Mouse (Mus musculus) liver, embryonic 13.5 days (tissue): ENCODE data around the gene Sar1b. TPM values are rescaled to one million over a fixed set of nuclear protein-coding genes. Genes with fewer than 3 reads are reported as not detected.
A peak's percentile ranks its signal among the peaks of the same experiment; 100 is the strongest.

ENCODE experiments used
- ATAC-seq: fragments of 200-750 bp; cut with Nextera tagmentation; 2 replicates; pipeline ENCODE4 v1.8.0; 2017; ENCODE audit warnings: low read depth, mild to moderate bottlenecking, moderate number of reproducible peaks, moderate library complexity
- DNase-seq: peaks from one replicate; pipeline ENCODE4 v3.0.0; 2022
- H3K27ac ChIP-seq: fragments of 300-500 bp; sonication (generic); 2 replicates; pipeline ENCODE4 v1.5.1; 2015; ENCODE audit warnings: moderate library complexity, mild to moderate bottlenecking, inconsistent platforms
- H3K27me3 ChIP-seq: fragments of 300-500 bp; sonication (generic); 2 replicates; pipeline ENCODE4 v1.6.1; 2015; ENCODE audit warnings: mild to moderate bottlenecking, inconsistent platforms
- H3K36me3 ChIP-seq: fragments of 300-500 bp; sonication (generic); 2 replicates; pipeline ENCODE4 v1.6.1; 2015; ENCODE audit warnings: mild to moderate bottlenecking, inconsistent platforms
- H3K4me1 ChIP-seq: fragments of 300-500 bp; sonication (generic); replicated peaks from 2 replicates; pipeline ENCODE4 v1.6.1; 2015; ENCODE audit warnings: inconsistent platforms
- H3K4me2 ChIP-seq: fragments of 300-500 bp; sonication (generic); 2 replicates; pipeline ENCODE4 v1.6.1; 2015; ENCODE audit warnings: inconsistent platforms, mild to moderate bottlenecking, moderate library complexity
- H3K4me3 ChIP-seq: fragments of 300-500 bp; sonication (generic); replicated peaks from 2 replicates; pipeline ENCODE4 v1.5.1; 2015; ENCODE audit warnings: mild to moderate bottlenecking, inconsistent platforms
- H3K9ac ChIP-seq: fragments of 300-500 bp; sonication (generic); 2 replicates; pipeline ENCODE4 v1.6.1; 2015; ENCODE audit warnings: mild to moderate bottlenecking, inconsistent platforms
- H3K9me3 ChIP-seq: fragments of 300-500 bp; sonication (generic); replicated peaks from 2 replicates; pipeline ENCODE4 v1.6.1; 2016; ENCODE audit warnings: inconsistent platforms
- WGBS: fragments of 180-500 bp; shearing (Covaris S2); methylation state at CpG from one replicate; pipeline ENCODE4 v1.1.7; 2015; ENCODE audit not compliant: insufficient replicate concordance; 5-methylcytosine and 5-hydroxymethylcytosine counted together
- polyA plus RNA-seq: library from polyadenylated mRNA; unstranded; fragments of >200 nt; fragmentation: Nextera tagmentation; extraction: Ambion mirVana; gene quantifications from 2 replicates; pipeline ENCODE4 v1.2.1, GENCODE M21; 2015

Gene Sar1b
- polyA plus RNA-seq, 1 experiment from 2014 or later, result 90.3 TPM

DNA sequence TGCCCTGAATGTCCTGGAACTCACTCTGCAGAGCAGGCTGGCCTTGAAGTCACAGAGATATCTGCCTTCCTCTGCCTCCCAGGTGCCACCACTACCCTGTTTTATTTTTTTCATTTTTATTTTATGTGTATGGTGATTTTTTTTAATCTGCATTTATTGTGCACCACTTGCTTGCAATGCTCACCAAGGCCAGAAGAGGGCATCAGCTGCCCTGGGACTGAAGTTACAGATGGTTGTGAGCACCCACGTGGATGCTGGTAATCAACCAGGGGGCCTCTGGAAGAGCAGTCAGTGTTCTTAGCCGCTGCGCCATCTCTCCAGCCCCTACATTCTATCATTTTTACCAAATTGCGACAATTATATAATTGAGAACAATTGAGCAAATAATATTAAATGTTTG, 47.7 kb downstream of the Sar1b start:
- no peak for DNase-seq
- Histone ChIP-seq H3K9me3 (no peaks in the 10 kb centered on the region), H3K4me1 (no peaks in the 10 kb centered on the region; the same call in 1 of the 2 replicates), H3K4me3 (no peak overlapping the region), H3K9ac (no peak overlapping the region), H3K36me3 (no peaks in the 10 kb centered on the region), H3K27ac (no peak overlapping the region), H3K4me2 (no peak overlapping the region), H3K27me3 (no peaks in the 10 kb centered on the region)
- WGBS, result 75% methylated on average over 4 of the region's 4 CpGs
- ATAC-seq, result no peak

DNA sequence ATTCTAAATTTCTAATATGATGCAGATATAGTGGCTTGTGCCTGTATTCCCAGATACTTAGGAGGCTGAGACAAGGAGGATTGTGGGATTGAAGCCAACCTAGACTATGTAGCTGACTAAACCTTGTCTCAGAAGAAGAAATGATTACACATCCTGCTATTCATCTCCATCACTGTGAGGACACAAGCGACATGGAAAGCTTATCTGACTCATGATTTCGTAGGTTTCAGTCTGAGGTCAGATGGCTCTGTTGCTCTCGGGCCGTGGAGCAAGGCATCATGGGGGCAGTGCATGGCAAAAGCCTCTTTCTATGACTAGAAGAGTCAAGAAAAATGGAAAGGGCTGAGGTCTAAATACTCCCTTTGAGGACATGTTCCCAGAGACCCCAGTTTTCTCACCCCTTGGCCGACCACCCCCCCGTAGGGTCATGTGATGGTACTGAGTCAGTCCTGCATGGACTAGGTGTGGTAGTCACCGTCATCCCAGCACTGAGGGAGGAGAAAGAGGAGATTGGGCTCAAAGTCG, 48.6 kb downstream of the Sar1b start:
- 0 out of 2 replicates have a peak, but pooled peaks cover 7% of the 10 kb centered on the region for H3K36me3 ChIP-seq
- no peak for ATAC-seq
- no peak for DNase-seq
- no peaks in the 10 kb centered on the region for H3K9me3 ChIP-seq
- H3K9ac ChIP-seq, result no peak overlapping the region
- no peak overlapping the region for H3K27ac ChIP-seq
- H3K4me2 ChIP-seq, result no peak overlapping the region
- H3K4me3 ChIP-seq, result no peak overlapping the region
- 74% methylated on average over 8 of the region's 8 CpGs for WGBS
- H3K27me3 ChIP-seq, result no peaks in the 10 kb centered on the region
- peaks cover 4% of the 10 kb centered on the region; the same call in 1 of the 2 replicates for H3K4me1 ChIP-seq

DNA sequence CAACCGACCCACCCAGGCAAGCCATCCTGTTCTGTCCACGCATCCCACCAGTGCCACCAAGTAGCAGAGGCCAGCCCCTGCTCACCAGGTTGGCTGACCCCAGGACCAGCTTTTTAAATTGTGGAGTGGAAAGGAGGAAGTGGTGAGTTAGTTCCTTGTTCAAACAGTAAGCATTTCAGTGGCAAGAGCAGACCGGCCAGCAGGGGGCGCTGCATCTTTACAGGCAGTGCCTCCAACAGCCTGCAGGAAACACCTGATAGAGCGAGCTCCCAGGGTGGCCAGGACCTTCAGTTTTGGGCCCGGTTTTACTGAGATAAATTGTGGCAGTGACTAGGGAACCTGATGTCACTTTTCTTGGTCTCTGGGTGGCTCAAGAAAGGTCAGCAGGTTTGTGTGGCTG, 54.3 kb downstream of the Sar1b start:
- no peak overlapping the region for H3K9ac ChIP-seq
- no peak overlapping the region for H3K27ac ChIP-seq
- 21% methylated on average over 6 of the region's 6 CpGs for WGBS
- ATAC-seq (peak; percentile 32; the same call in 1 of the 2 replicates), DNase-seq (peak; percentile 76)
- no peaks in the 10 kb centered on the region for H3K9me3 ChIP-seq
- H3K4me1 ChIP-seq, result peaks cover 20% of the 10 kb centered on the region
- H3K27me3 ChIP-seq, result no peaks in the 10 kb centered on the region
- H3K4me2 ChIP-seq, result no peak overlapping the region
- no peak overlapping the region for H3K4me3 ChIP-seq
- H3K36me3 ChIP-seq, result 0 out of 2 replicates have a peak, but pooled peaks cover 8% of the 10 kb centered on the region

DNA sequence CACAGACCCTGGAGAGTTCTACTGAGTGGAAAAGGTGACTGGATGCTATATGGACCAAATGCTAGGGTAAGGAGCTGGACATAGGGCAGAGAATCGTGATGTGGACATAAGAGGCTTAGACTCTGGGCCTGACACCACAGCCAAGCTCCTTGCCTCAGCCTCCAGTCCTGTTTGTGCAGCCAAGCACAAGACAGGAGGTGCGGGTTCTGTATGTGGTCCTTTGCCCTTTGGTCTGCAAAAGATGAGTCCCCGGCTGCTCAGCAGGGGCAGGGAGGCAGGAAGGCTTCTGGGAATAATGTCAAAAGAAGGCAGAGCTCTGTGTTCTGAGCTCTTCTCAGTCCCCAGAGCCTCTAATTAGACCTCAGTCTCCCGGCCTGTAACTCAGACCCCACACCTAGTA, 55.4 kb downstream of the Sar1b start:
- H3K4me1 ChIP-seq, result peaks cover 31% of the 10 kb centered on the region
- H3K9ac ChIP-seq, result no peak overlapping the region
- ATAC-seq, result no peak
- H3K27ac ChIP-seq, result no peak overlapping the region
- no peaks in the 10 kb centered on the region for H3K9me3 ChIP-seq
- 70% methylated on average over 4 of the region's 4 CpGs for WGBS
- no peak overlapping the region for H3K4me2 ChIP-seq
- H3K36me3 ChIP-seq, result 0 out of 2 replicates have a peak, but pooled peaks cover 8% of the 10 kb centered on the region
- DNase-seq, result no peak
- no peak overlapping the region for H3K4me3 ChIP-seq
- H3K27me3 ChIP-seq, result no peaks in the 10 kb centered on the region

DNA sequence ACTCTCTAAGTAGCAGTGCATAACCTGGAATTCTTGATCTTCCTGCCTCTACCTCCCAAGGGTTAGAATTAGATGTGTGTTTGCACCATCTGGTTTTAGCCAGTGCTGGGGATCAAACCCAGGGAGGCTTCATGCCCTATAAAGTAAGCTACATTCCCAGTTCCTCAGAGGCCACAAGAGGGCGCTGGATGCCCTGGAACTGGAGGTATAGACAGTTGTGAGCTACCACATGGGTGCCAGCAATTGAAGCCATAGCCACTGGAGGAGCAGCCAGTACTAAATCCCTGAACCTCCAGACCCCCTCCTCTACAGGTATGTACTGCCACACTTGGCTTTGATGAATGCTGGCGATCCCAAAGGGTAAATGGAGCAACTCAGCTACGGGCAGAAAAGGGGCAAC, 56.5 kb downstream of the Sar1b start:
- Histone ChIP-seq H3K4me2 (no peak overlapping the region), H3K4me3 (no peak overlapping the region), H3K4me1 (peaks cover 34% of the 10 kb centered on the region), H3K9me3 (no peaks in the 10 kb centered on the region), H3K27ac (no peak overlapping the region), H3K27me3 (no peaks in the 10 kb centered on the region), H3K9ac (no peak overlapping the region), H3K36me3 (0 out of 2 replicates have a peak, but pooled peaks cover 8% of the 10 kb centered on the region)
- 67% methylated on average over 3 of the region's 3 CpGs for WGBS
- ATAC-seq (no peak), DNase-seq (no peak)

DNA sequence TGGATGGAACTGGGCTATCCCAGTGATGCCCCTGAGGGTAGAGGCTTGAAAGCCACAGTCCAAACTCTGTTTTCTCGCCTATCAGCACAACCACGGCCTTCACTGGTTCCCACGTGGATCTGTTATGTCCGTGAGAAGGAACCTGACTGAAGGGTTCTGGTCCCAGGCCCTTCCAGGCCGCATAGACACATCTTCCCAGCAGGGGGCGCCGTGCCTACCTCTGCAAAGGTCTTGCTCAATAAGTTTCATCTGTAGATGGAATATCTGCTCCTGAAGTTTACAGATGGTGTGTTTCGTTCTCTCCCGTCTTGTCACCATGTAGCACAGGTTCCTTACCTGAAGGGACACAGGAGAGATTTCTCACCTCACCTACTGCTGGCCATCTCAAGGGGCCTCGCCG, 57.4 kb downstream of the Sar1b start:
- ATAC-seq (no peak), DNase-seq (peak; percentile 65)
- H3K4me1 ChIP-seq, result peaks cover 34% of the 10 kb centered on the region
- peaks cover 8% of the 10 kb centered on the region; the same call in 1 of the 2 replicates for H3K36me3 ChIP-seq
- WGBS, result 23% methylated on average over 11 of the region's 11 CpGs
- H3K4me3 ChIP-seq, result no peak overlapping the region
- no peak overlapping the region; the same call in 1 of the 2 replicates for H3K27ac ChIP-seq
- no peak overlapping the region for H3K4me2 ChIP-seq
- H3K9me3 ChIP-seq, result no peaks in the 10 kb centered on the region
- no peak overlapping the region for H3K9ac ChIP-seq
- no peaks in the 10 kb centered on the region for H3K27me3 ChIP-seq

DNA sequence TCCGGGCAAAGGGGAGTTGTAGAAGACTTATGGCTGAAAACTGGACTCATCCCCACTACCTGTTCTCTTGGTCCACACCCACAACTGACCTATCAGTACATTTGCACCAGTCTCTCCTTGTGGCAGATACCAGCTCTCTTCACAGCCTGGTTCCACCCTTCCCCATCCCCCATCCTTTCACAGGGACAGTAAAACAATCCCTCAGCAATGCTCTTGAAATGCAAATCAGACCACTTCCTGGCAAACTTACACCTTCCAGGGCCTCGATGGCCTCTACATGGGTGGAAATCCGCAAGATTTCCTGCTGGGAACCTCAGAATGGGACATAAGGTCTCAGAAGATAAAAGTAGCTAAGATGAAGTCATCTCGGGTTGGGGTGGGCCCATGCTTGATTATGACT, 59.2 kb downstream of the Sar1b start:
- Histone ChIP-seq H3K27ac (no peak overlapping the region), H3K36me3 (no peaks in the 10 kb centered on the region; the same call in 1 of the 2 replicates), H3K4me2 (0 out of 2 replicates have a peak overlapping the region, but pooled peaks have one; percentile 1), H3K9ac (no peak overlapping the region), H3K4me1 (peaks cover 29% of the 10 kb centered on the region), H3K9me3 (no peaks in the 10 kb centered on the region), H3K27me3 (no peaks in the 10 kb centered on the region), H3K4me3 (no peak overlapping the region)
- DNase-seq (no peak), ATAC-seq (peak; percentile 65)
- 19% methylated on average over 4 of the region's 4 CpGs for WGBS

DNA sequence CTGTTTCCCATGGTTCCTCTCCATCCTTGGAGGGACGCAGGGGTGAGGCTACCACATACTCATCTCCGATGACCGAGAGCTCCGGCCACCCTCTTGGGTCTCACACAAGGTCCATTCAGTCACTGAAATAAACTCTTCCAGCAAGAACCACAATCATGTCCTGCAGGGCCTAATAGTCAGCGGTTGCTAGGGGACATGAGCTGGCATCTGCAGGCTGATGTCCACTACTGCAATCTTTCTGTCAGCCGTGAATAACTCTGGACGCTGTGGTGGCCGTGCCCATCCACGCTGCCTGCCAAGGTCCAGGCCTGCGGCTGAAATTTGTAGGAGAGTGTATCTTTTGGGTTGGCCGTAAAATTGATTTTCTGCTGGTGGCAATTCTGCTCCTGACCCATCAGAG, 59.8 kb downstream of the Sar1b start:
- H3K9me3 ChIP-seq, result no peaks in the 10 kb centered on the region
- peaks cover 29% of the 10 kb centered on the region for H3K4me1 ChIP-seq
- WGBS, result 80% methylated on average over 11 of the region's 11 CpGs
- H3K4me3 ChIP-seq, result no peak overlapping the region
- DNase-seq (no peak), ATAC-seq (no peak)
- H3K4me2 ChIP-seq, result no peak overlapping the region
- H3K27ac ChIP-seq, result no peak overlapping the region
- H3K36me3 ChIP-seq, result no peaks in the 10 kb centered on the region; the same call in 1 of the 2 replicates
- H3K9ac ChIP-seq, result no peak overlapping the region
- no peaks in the 10 kb centered on the region for H3K27me3 ChIP-seq

DNA sequence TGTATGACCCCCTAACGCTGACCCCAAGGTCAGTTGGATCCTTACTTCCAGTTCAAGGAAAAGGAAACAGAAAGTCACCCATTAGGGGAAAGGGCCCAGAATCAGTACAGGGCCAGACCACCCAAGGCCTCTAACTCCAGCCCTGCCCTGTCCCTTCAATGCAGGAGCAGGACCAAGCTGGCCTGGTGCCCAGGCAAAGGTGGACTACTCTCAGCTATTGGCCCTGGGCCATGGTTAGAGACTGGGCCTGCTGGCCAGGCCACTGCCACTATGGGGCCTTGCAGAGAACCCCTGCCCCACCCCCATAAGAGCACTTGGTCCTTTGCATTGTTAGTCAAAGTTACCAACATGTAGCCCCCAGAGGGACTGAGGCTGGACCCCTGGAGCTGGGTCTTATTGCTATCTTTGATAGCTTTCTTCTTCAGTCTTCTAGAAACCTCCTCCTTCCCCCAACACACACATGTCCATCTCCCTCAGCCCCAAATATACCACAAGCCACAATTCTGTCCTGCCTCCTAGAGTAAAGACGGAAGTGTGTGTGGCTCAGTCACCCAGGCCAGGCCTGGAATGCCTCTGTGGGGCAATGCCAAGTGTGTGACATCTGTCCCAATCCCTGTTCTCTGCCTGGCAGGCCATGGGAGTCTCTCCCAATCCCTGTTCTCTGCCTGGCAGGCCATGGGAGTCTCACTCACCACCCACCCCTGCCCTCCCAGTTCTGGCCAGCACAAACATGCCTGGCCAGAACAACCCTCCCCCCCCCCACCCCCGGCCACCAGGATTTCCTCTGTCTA, 60.7 kb downstream of the Sar1b start:
- Histone ChIP-seq H3K9ac (no peak overlapping the region), H3K27ac (no peak overlapping the region), H3K9me3 (no peaks in the 10 kb centered on the region), H3K4me3 (no peak overlapping the region), H3K36me3 (no peaks in the 10 kb centered on the region; the same call in 1 of the 2 replicates), H3K27me3 (no peaks in the 10 kb centered on the region), H3K4me2 (no peak overlapping the region), H3K4me1 (peaks cover 29% of the 10 kb centered on the region)
- WGBS, result 74% methylated on average over 3 of the region's 3 CpGs
- ATAC-seq, result no peak
- no peak for DNase-seq

DNA sequence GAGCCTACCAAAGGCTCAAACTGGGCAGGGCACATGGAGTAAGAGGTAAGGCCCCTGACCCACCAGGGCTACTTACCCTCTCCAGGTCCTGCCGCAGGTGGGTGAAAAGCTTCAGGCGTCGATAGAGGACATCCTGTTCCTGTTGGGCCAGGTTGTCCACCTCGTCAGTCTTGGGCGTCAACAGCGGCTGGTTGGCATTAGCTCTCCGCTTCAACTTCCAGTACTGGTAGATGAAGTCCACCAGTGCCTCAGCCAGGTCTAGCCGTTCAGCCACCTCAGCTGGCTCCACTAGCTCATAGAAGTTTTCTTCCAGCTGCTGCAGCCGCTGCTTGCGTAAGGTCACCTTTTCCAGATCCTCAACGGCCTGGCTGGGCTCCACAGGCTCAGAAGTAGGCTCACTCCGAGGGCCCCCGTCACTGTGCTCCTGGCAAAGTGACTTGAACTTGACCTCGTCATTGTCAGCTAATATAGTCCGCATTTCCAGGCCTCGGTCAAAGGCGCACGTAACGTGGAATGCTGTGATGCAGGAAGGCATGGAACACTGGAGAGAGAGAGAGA, 61.5 kb downstream of the Sar1b start:
- 83% methylated on average over 19 of the region's 19 CpGs for WGBS
- H3K27ac ChIP-seq, result no peak overlapping the region
- H3K9me3 ChIP-seq, result no peaks in the 10 kb centered on the region
- ATAC-seq (no peak), DNase-seq (no peak)
- no peaks in the 10 kb centered on the region; the same call in 1 of the 2 replicates for H3K36me3 ChIP-seq
- H3K4me3 ChIP-seq, result no peak overlapping the region
- peaks cover 29% of the 10 kb centered on the region for H3K4me1 ChIP-seq
- H3K4me2 ChIP-seq, result no peak overlapping the region
- H3K9ac ChIP-seq, result no peak overlapping the region
- H3K27me3 ChIP-seq, result no peaks in the 10 kb centered on the region
